Mouse (Mus musculus): Measurements from ENCODE around the gene Ttll9. TPM values are rescaled to one million over a fixed set of nuclear protein-coding genes. Genes with fewer than 3 reads are reported as not detected.

Ttll9 gene
- 0.26 and 0.35 TPM in 2 replicates for polyA plus RNA-seq (2014; fragmentation: Nextera tagmentation; extraction: Ambion mirVana)

- H3K9me3 ChIP-seq (ENCODE audit: control insufficient read depth, low read length): no peaks in the 10 kb centered on the region
- peak within 1 kb of the TSS; percentile 77 for H3K4me2 ChIP-seq (ENCODE audit: low read length)
- 0 out of 2 replicates have a peak, but pooled peaks cover 5% of the 10 kb centered on the region for H3K27me3 ChIP-seq (replicated peaks; ENCODE audit: control insufficient read depth, insufficient read depth, low read length)
- no peaks in the 10 kb centered on the region for H3K36me3 ChIP-seq (ENCODE audit: control insufficient read depth, insufficient read depth, low read length)
- no peaks in the 10 kb centered on the region for H3K4me1 ChIP-seq (replicated peaks; ENCODE audit: control insufficient read depth, insufficient read depth, low read length)
- DNase-seq (ENCODE audit: low spot score) (peak; percentile 87), ATAC-seq (replicated peaks; ENCODE audit: low FRiP score, low TSS enrichment, low read depth) (peak; percentile 96)
- H3K4me3 ChIP-seq (ENCODE audit: low read depth, low read length): peak within 1 kb of the TSS; percentile 49
- WGBS: 3% methylated on average over 34 of the region's 34 CpGs
- peak within 1 kb of the TSS; percentile 27 for H3K9ac ChIP-seq (ENCODE audit: low read length)
- no peak within 1 kb of the TSS for H3K27ac ChIP-seq (ENCODE audit: low read depth)
Observed at GRCm38 (mm10) chr2:152962091-152962793, at the start of gene Ttll9. Gene Ttll9, plus strand, starts transcription at chr2:152962485.

GRCm38 (mm10) chr2:152913471-152913870, 48.8 kb upstream of the Ttll9 start:
- Histone ChIP-seq H3K4me2 (ENCODE audit: low read length) (no peak overlapping the region), H3K27me3 (replicated peaks; ENCODE audit: control insufficient read depth, insufficient read depth, low read length) (peaks cover 41% of the 10 kb centered on the region), H3K9ac (ENCODE audit: low read length) (no peak overlapping the region), H3K4me3 (ENCODE audit: low read depth, low read length) (no peak overlapping the region), H3K4me1 (replicated peaks; ENCODE audit: control insufficient read depth, insufficient read depth, low read length) (peaks cover 12% of the 10 kb centered on the region; the same call in 1 of the 2 replicates), H3K9me3 (ENCODE audit: control insufficient read depth, low read length) (no peaks in the 10 kb centered on the region), H3K27ac (ENCODE audit: low read depth) (no peak overlapping the region), H3K36me3 (ENCODE audit: control insufficient read depth, insufficient read depth, low read length) (no peaks in the 10 kb centered on the region)
- no peak for DNase-seq (ENCODE audit: low spot score)
- ATAC-seq (replicated peaks; ENCODE audit: low FRiP score, low TSS enrichment, low read depth): no peak
- 37% methylated on average over 7 of the region's 7 CpGs for WGBS

GRCm38 (mm10) chr2:152914310-152915120, 47.8 kb upstream of the Ttll9 start:
- Histone ChIP-seq H3K9ac (ENCODE audit: low read length) (no peak overlapping the region), H3K27me3 (replicated peaks; ENCODE audit: control insufficient read depth, insufficient read depth, low read length) (peaks cover 41% of the 10 kb centered on the region), H3K27ac (ENCODE audit: low read depth) (no peak overlapping the region), H3K4me1 (replicated peaks; ENCODE audit: control insufficient read depth, insufficient read depth, low read length) (peaks cover 16% of the 10 kb centered on the region; the same call in 1 of the 2 replicates), H3K36me3 (ENCODE audit: control insufficient read depth, insufficient read depth, low read length) (no peaks in the 10 kb centered on the region), H3K9me3 (ENCODE audit: control insufficient read depth, low read length) (no peaks in the 10 kb centered on the region), H3K4me3 (ENCODE audit: low read depth, low read length) (no peak overlapping the region), H3K4me2 (ENCODE audit: low read length) (peak overlapping the region; percentile 13; the same call in 1 of the 2 replicates)
- peak; percentile 73 for ATAC-seq (replicated peaks; ENCODE audit: low FRiP score, low TSS enrichment, low read depth)
- peak; percentile 92 for DNase-seq (ENCODE audit: low spot score)
- 2% methylated on average over 18 of the region's 18 CpGs for WGBS

- no peaks in the 10 kb centered on the region for H3K36me3 ChIP-seq (ENCODE audit: control insufficient read depth, insufficient read depth, low read length)
- peaks cover 16% of the 10 kb centered on the region; the same call in 1 of the 2 replicates for H3K4me1 ChIP-seq (replicated peaks; ENCODE audit: control insufficient read depth, insufficient read depth, low read length)
- no peaks in the 10 kb centered on the region for H3K9me3 ChIP-seq (ENCODE audit: control insufficient read depth, low read length)
- ATAC-seq (replicated peaks; ENCODE audit: low FRiP score, low TSS enrichment, low read depth): no peak
- H3K27me3 ChIP-seq (replicated peaks; ENCODE audit: control insufficient read depth, insufficient read depth, low read length): peaks cover 38% of the 10 kb centered on the region
- no peak overlapping the region for H3K27ac ChIP-seq (ENCODE audit: low read depth)
- H3K4me2 ChIP-seq (ENCODE audit: low read length): no peak overlapping the region
- 67% methylated on average over 4 of the region's 4 CpGs for WGBS
- H3K4me3 ChIP-seq (ENCODE audit: low read depth, low read length): no peak overlapping the region
- DNase-seq (ENCODE audit: low spot score): no peak
- no peak overlapping the region for H3K9ac ChIP-seq (ENCODE audit: low read length)
Observed at GRCm38 (mm10) chr2:152915453-152915852, 46.8 kb upstream of the Ttll9 start.

DNA sequence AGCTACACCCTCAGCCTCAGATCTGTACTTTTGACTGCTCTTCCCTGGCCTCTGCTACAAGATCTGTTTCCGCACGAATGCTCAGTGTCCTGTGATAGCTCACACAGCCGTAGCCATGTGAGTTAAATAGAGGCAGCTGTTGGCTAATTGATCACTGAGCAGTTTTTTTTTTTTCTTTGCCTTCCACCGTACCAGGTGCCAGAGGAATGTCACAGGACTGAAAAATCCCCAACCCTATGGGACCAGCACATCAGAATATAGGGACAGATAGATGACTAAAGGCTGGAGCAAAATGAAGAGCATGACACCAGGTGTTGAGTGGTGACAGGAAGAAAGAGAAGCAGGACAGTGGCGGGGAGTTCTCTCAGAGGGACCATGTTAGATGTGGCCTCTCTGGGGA, 46.2 kb upstream of the Ttll9 start:
- ATAC-seq (replicated peaks; ENCODE audit: low FRiP score, low TSS enrichment, low read depth): no peak
- Histone ChIP-seq H3K4me1 (replicated peaks; ENCODE audit: control insufficient read depth, insufficient read depth, low read length) (peaks cover 16% of the 10 kb centered on the region; the same call in 1 of the 2 replicates), H3K4me3 (ENCODE audit: low read depth, low read length) (no peak overlapping the region), H3K9ac (ENCODE audit: low read length) (no peak overlapping the region), H3K9me3 (ENCODE audit: control insufficient read depth, low read length) (no peaks in the 10 kb centered on the region), H3K27me3 (replicated peaks; ENCODE audit: control insufficient read depth, insufficient read depth, low read length) (peaks cover 31% of the 10 kb centered on the region), H3K27ac (ENCODE audit: low read depth) (no peak overlapping the region), H3K36me3 (ENCODE audit: control insufficient read depth, insufficient read depth, low read length) (no peaks in the 10 kb centered on the region), H3K4me2 (ENCODE audit: low read length) (no peak overlapping the region)
- DNase-seq (ENCODE audit: low spot score): no peak
- WGBS: 55% methylated on average over 5 of the region's 5 CpGs

- no peaks in the 10 kb centered on the region for H3K9me3 ChIP-seq (ENCODE audit: control insufficient read depth, low read length)
- no peak overlapping the region for H3K27ac ChIP-seq (ENCODE audit: low read depth)
- H3K4me1 ChIP-seq (replicated peaks; ENCODE audit: control insufficient read depth, insufficient read depth, low read length): peaks cover 16% of the 10 kb centered on the region; the same call in 1 of the 2 replicates
- H3K9ac ChIP-seq (ENCODE audit: low read length): no peak overlapping the region
- no peak overlapping the region for H3K4me2 ChIP-seq (ENCODE audit: low read length)
- H3K27me3 ChIP-seq (replicated peaks; ENCODE audit: control insufficient read depth, insufficient read depth, low read length): peaks cover 16% of the 10 kb centered on the region
- 42% methylated on average over 9 of the region's 9 CpGs for WGBS
- DNase-seq (ENCODE audit: low spot score): no peak
- no peaks in the 10 kb centered on the region for H3K36me3 ChIP-seq (ENCODE audit: control insufficient read depth, insufficient read depth, low read length)
- no peak overlapping the region for H3K4me3 ChIP-seq (ENCODE audit: low read depth, low read length)
- ATAC-seq (replicated peaks; ENCODE audit: low FRiP score, low TSS enrichment, low read depth): no peak
Observed at GRCm38 (mm10) chr2:152917671-152918070, 44.6 kb upstream of the Ttll9 start.

DNA sequence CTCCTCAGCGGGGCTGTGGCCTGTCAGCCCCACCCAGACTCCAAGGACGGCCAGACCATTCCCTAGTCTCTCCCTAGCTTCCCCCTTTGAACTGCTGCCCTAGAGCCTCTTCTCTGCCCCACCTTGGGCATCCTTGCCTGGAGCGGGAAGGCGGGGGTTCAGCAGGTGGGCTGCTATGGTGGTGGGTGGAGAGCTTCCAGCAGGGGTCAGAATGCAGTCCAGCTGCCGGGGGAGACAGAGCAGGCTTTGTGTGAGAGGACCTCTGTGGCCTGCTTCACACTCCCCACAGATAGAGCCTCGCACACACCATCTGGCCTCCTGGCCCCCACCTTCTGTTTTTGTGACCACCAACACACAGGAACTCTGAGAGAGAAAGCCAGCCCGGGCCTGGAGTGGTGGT, 39.9 kb upstream of the Ttll9 start:
- WGBS: 33% methylated on average over 7 of the region's 7 CpGs
- Histone ChIP-seq H3K36me3 (ENCODE audit: control insufficient read depth, insufficient read depth, low read length) (no peaks in the 10 kb centered on the region), H3K9me3 (ENCODE audit: control insufficient read depth, low read length) (no peaks in the 10 kb centered on the region), H3K27me3 (replicated peaks; ENCODE audit: control insufficient read depth, insufficient read depth, low read length) (no peaks in the 10 kb centered on the region), H3K4me2 (ENCODE audit: low read length) (no peak overlapping the region), H3K4me3 (ENCODE audit: low read depth, low read length) (no peak overlapping the region), H3K9ac (ENCODE audit: low read length) (no peak overlapping the region), H3K27ac (ENCODE audit: low read depth) (no peak overlapping the region), H3K4me1 (replicated peaks; ENCODE audit: control insufficient read depth, insufficient read depth, low read length) (peaks cover 19% of the 10 kb centered on the region; the same call in 1 of the 2 replicates)
- DNase-seq (ENCODE audit: low spot score): no peak
- ATAC-seq (replicated peaks; ENCODE audit: low FRiP score, low TSS enrichment, low read depth): no peak

GRCm38 (mm10) chr2:152923621-152924020, 38.7 kb upstream of the Ttll9 start:
- ATAC-seq (replicated peaks; ENCODE audit: low FRiP score, low TSS enrichment, low read depth): no peak
- peaks cover 11% of the 10 kb centered on the region; the same call in 1 of the 2 replicates for H3K4me1 ChIP-seq (replicated peaks; ENCODE audit: control insufficient read depth, insufficient read depth, low read length)
- H3K4me3 ChIP-seq (ENCODE audit: low read depth, low read length): no peak overlapping the region
- H3K27me3 ChIP-seq (replicated peaks; ENCODE audit: control insufficient read depth, insufficient read depth, low read length): no peaks in the 10 kb centered on the region
- 93% methylated on average over 3 of the region's 3 CpGs for WGBS
- no peak for DNase-seq (ENCODE audit: low spot score)
- no peak overlapping the region for H3K9ac ChIP-seq (ENCODE audit: low read length)
- no peak overlapping the region for H3K4me2 ChIP-seq (ENCODE audit: low read length)
- no peaks in the 10 kb centered on the region for H3K9me3 ChIP-seq (ENCODE audit: control insufficient read depth, low read length)
- no peaks in the 10 kb centered on the region for H3K36me3 ChIP-seq (ENCODE audit: control insufficient read depth, insufficient read depth, low read length)
- H3K27ac ChIP-seq (ENCODE audit: low read depth): no peak overlapping the region
